Mouse (Mus musculus): ENCODE data around the gene Tns1.

Gene Tns1

GRCm38 (mm10) chr1:74091611-74092224 lies 32.5 kb downstream of the Tns1 start:
- peak; percentile 53 for DNase-seq (ENCODE audit: low read depth, low spot score)

GRCm38 (mm10) chr1:74091138-74091537 lies 33.1 kb downstream of the Tns1 start:
- DNase-seq (ENCODE audit: low read depth, low spot score), result peak; percentile 52

GRCm38 (mm10) chr1:74090329-74090728 lies 33.9 kb downstream of the Tns1 start:
- no peak for DNase-seq (ENCODE audit: low read depth, low spot score)

- peak; percentile 61 for DNase-seq (ENCODE audit: low read depth, low spot score)
These were observed 35.7 kb downstream of the Tns1 start for GRCm38 (mm10) chr1:74088569-74088968.

GRCm38 (mm10) chr1:74085566-74085965 lies 38.7 kb downstream of the Tns1 start:
- no peak for DNase-seq (ENCODE audit: low read depth, low spot score)

GRCm38 (mm10) chr1:74084752-74085151 lies 39.5 kb downstream of the Tns1 start:
- peak; percentile 69 for DNase-seq (ENCODE audit: low read depth, low spot score)

GRCm38 (mm10) chr1:74084065-74084705 lies 40.1 kb downstream of the Tns1 start:
- peak; percentile 81 for DNase-seq (ENCODE audit: low read depth, low spot score)

GRCm38 (mm10) chr1:74082841-74083463 lies 41.3 kb downstream of the Tns1 start:
- peak; percentile 66 for DNase-seq (ENCODE audit: low read depth, low spot score)

- no peak for DNase-seq (ENCODE audit: low read depth, low spot score)
These were observed 42.7 kb downstream of the Tns1 start for GRCm38 (mm10) chr1:74081573-74081989.

GRCm38 (mm10) chr1:74077353-74077752 lies 46.9 kb downstream of the Tns1 start:
- DNase-seq (ENCODE audit: low read depth, low spot score), result peak; percentile 79

GRCm38 (mm10) chr1:74076230-74076629 lies 48.0 kb downstream of the Tns1 start:
- no peak for DNase-seq (ENCODE audit: low read depth, low spot score)

- DNase-seq (ENCODE audit: low read depth, low spot score), result no peak
These were observed 49.4 kb downstream of the Tns1 start for GRCm38 (mm10) chr1:74074693-74075485.

- no peak for DNase-seq (ENCODE audit: low read depth, low spot score)
These were observed 50.5 kb downstream of the Tns1 start for GRCm38 (mm10) chr1:74073791-74074190.

GRCm38 (mm10) chr1:74070745-74071144 lies 53.5 kb downstream of the Tns1 start:
- no peak for DNase-seq (ENCODE audit: low read depth, low spot score)

GRCm38 (mm10) chr1:74070001-74070551 lies 54.2 kb downstream of the Tns1 start:
- DNase-seq (ENCODE audit: low read depth, low spot score), result peak; percentile 53

- DNase-seq (ENCODE audit: low read depth, low spot score), result peak; percentile 69
These were observed 55.0 kb downstream of the Tns1 start for GRCm38 (mm10) chr1:74069085-74069835.

GRCm38 (mm10) chr1:74068366-74069084 lies 55.7 kb downstream of the Tns1 start:
- DNase-seq (ENCODE audit: low read depth, low spot score), result no peak

GRCm38 (mm10) chr1:74067866-74068265 lies 56.4 kb downstream of the Tns1 start:
- DNase-seq (ENCODE audit: low read depth, low spot score), result no peak

- no peak for DNase-seq (ENCODE audit: low read depth, low spot score)
These were observed 57.7 kb downstream of the Tns1 start for GRCm38 (mm10) chr1:74066576-74066975.

- peak; percentile 83 for DNase-seq (ENCODE audit: low read depth, low spot score)
These were observed 58.2 kb downstream of the Tns1 start for GRCm38 (mm10) chr1:74066061-74066460.
